Mouse (Mus musculus): ENCODE measurements at regions not wholly inside any gene's neighbourhood (a gene's known extent, or its start where the extent isn't known, plus 50 kb on each side); places are given as distances from the start of the nearest gene placed in this dataset.
"Not testable (repeated sequence)": the region's sequence is repeated elsewhere in the genome, so short reads cannot be mapped to it uniquely, and the experiment has no call there.

- no peaks in the 10 kb centered on the region for H3K4me1 ChIP-seq (ENCODE audit: control insufficient read depth, insufficient read depth, low read length)
- H3K9me3 ChIP-seq (ENCODE audit: control insufficient read depth, low read length), result no peaks in the 10 kb centered on the region
- H3K27ac ChIP-seq (ENCODE audit: low read depth, low read length), result no peak overlapping the region
- no peak for ATAC-seq (ENCODE audit: low FRiP score)
- no peaks in the 10 kb centered on the region for H3K27me3 ChIP-seq (ENCODE audit: control insufficient read depth, insufficient read depth, low read length)
- no peak for DNase-seq (ENCODE audit: low spot score, missing footprints)
- H3K36me3 ChIP-seq (ENCODE audit: control insufficient read depth, insufficient read depth, low read length), result no peaks in the 10 kb centered on the region
- WGBS, result 86% methylated on average over 4 of the region's 4 CpGs
- no peak overlapping the region for H3K9ac ChIP-seq (ENCODE audit: low read length)
- H3K4me3 ChIP-seq (ENCODE audit: low read depth, low read length), result no peak overlapping the region
- no peak overlapping the region for H3K4me2 ChIP-seq
Observed at GRCm38 (mm10) chr6:62573611-62574010, 682.1 kb upstream of the Grid2 start.

- WGBS, result 31% methylated on average over 5 of the region's 5 CpGs
- ATAC-seq (ENCODE audit: low FRiP score), result peak; percentile 59; the same call in 1 of the 2 replicates
Observed at GRCm38 (mm10) chr6:62576200-62576599, 679.5 kb upstream of the Grid2 start.

GRCm38 (mm10) chr6:62620543-62620942, 635.1 kb upstream of the Grid2 start:
- DNase-seq (ENCODE audit: low spot score, missing footprints), result no peak

More at GRCm38 (mm10) chr6:62576200-62576599, 679.5 kb upstream of the Grid2 start:
- no peak for DNase-seq (ENCODE audit: low spot score, missing footprints)
- no peak overlapping the region for H3K9ac ChIP-seq (ENCODE audit: low read length)
- H3K27ac ChIP-seq (ENCODE audit: low read depth, low read length), result no peak overlapping the region
- H3K27me3 ChIP-seq (ENCODE audit: control insufficient read depth, insufficient read depth, low read length), result no peaks in the 10 kb centered on the region
- no peak overlapping the region for H3K4me3 ChIP-seq (ENCODE audit: low read depth, low read length)
- no peaks in the 10 kb centered on the region for H3K36me3 ChIP-seq (ENCODE audit: control insufficient read depth, insufficient read depth, low read length)
- no peaks in the 10 kb centered on the region for H3K9me3 ChIP-seq (ENCODE audit: control insufficient read depth, low read length)
- H3K4me2 ChIP-seq, result no peak overlapping the region
- H3K4me1 ChIP-seq (ENCODE audit: control insufficient read depth, insufficient read depth, low read length), result no peaks in the 10 kb centered on the region

GRCm38 (mm10) chr6:62668123-62668522, 587.6 kb upstream of the Grid2 start:
- not testable (repeated sequence) for H3K36me3 ChIP-seq (ENCODE audit: control insufficient read depth, insufficient read depth, low read length); H3K4me2 ChIP-seq; DNase-seq (ENCODE audit: low spot score, missing footprints); H3K4me3 ChIP-seq (ENCODE audit: low read depth, low read length); H3K4me1 ChIP-seq (ENCODE audit: control insufficient read depth, insufficient read depth, low read length); H3K27me3 ChIP-seq (ENCODE audit: control insufficient read depth, insufficient read depth, low read length); H3K9me3 ChIP-seq (ENCODE audit: control insufficient read depth, low read length); ATAC-seq (ENCODE audit: low FRiP score); H3K27ac ChIP-seq (ENCODE audit: low read depth, low read length); H3K9ac ChIP-seq (ENCODE audit: low read length)
- 86% methylated on average over 5 of the region's 5 CpGs for WGBS

More at GRCm38 (mm10) chr6:62620543-62620942, 635.1 kb upstream of the Grid2 start:
- H3K4me3 ChIP-seq (ENCODE audit: low read depth, low read length), result no peak overlapping the region
- peak; percentile 82 for ATAC-seq (ENCODE audit: low FRiP score)
- no peaks in the 10 kb centered on the region for H3K4me1 ChIP-seq (ENCODE audit: control insufficient read depth, insufficient read depth, low read length)
- H3K9ac ChIP-seq (ENCODE audit: low read length), result no peak overlapping the region
- H3K27ac ChIP-seq (ENCODE audit: low read depth, low read length), result no peak overlapping the region
- H3K9me3 ChIP-seq (ENCODE audit: control insufficient read depth, low read length), result no peaks in the 10 kb centered on the region
- no peak overlapping the region for H3K4me2 ChIP-seq
- H3K36me3 ChIP-seq (ENCODE audit: control insufficient read depth, insufficient read depth, low read length), result no peaks in the 10 kb centered on the region
- no peaks in the 10 kb centered on the region for H3K27me3 ChIP-seq (ENCODE audit: control insufficient read depth, insufficient read depth, low read length)

- DNase-seq (ENCODE audit: low spot score, missing footprints), result no peak
- 65% methylated on average over 6 of the region's 6 CpGs for WGBS
- ATAC-seq (ENCODE audit: low FRiP score), result no peak
Observed at GRCm38 (mm10) chr6:62718389-62718788, 537.3 kb upstream of the Grid2 start.

GRCm38 (mm10) chr6:62719541-62720155, 536.0 kb upstream of the Grid2 start:
- ATAC-seq (ENCODE audit: low FRiP score) (no peak), DNase-seq (ENCODE audit: low spot score, missing footprints) (no peak)
- H3K27me3 ChIP-seq (ENCODE audit: control insufficient read depth, insufficient read depth, low read length), result no peaks in the 10 kb centered on the region
- no peaks in the 10 kb centered on the region for H3K9me3 ChIP-seq (ENCODE audit: control insufficient read depth, low read length)
- no peak overlapping the region for H3K9ac ChIP-seq (ENCODE audit: low read length)
- H3K27ac ChIP-seq (ENCODE audit: low read depth, low read length), result no peak overlapping the region
- H3K36me3 ChIP-seq (ENCODE audit: control insufficient read depth, insufficient read depth, low read length), result no peaks in the 10 kb centered on the region
- no peaks in the 10 kb centered on the region for H3K4me1 ChIP-seq (ENCODE audit: control insufficient read depth, insufficient read depth, low read length)
- no peak overlapping the region for H3K4me3 ChIP-seq (ENCODE audit: low read depth, low read length)
- no peak overlapping the region for H3K4me2 ChIP-seq
- 78% methylated on average over 5 of the region's 5 CpGs for WGBS

More at GRCm38 (mm10) chr6:62718389-62718788, 537.3 kb upstream of the Grid2 start:
- H3K4me2 ChIP-seq, result no peak overlapping the region
- H3K36me3 ChIP-seq (ENCODE audit: control insufficient read depth, insufficient read depth, low read length), result no peaks in the 10 kb centered on the region
- no peak overlapping the region for H3K27ac ChIP-seq (ENCODE audit: low read depth, low read length)
- no peaks in the 10 kb centered on the region for H3K4me1 ChIP-seq (ENCODE audit: control insufficient read depth, insufficient read depth, low read length)
- no peaks in the 10 kb centered on the region for H3K9me3 ChIP-seq (ENCODE audit: control insufficient read depth, low read length)
- H3K4me3 ChIP-seq (ENCODE audit: low read depth, low read length), result no peak overlapping the region
- H3K27me3 ChIP-seq (ENCODE audit: control insufficient read depth, insufficient read depth, low read length), result no peaks in the 10 kb centered on the region
- H3K9ac ChIP-seq (ENCODE audit: low read length), result no peak overlapping the region
